Mouse (Mus musculus): ENCODE measurements around the gene Tmem184b.

Tmem184b gene

GRCm38 (mm10) chr15:79430461-79431000 is 27.2 kb upstream of the Tmem184b start:
- no peak for DNase-seq (ENCODE audit: low spot score in 2 of 2)

- DNase-seq (ENCODE audit: low spot score in 2 of 2): no peak
Observed at GRCm38 (mm10) chr15:79429994-79430393, 26.6 kb upstream of the Tmem184b start.

- DNase-seq (ENCODE audit: low spot score in 2 of 2): no peak
Observed at GRCm38 (mm10) chr15:79429527-79429926, 26.2 kb upstream of the Tmem184b start.

GRCm38 (mm10) chr15:79428616-79429015 is 25.2 kb upstream of the Tmem184b start:
- DNase-seq (ENCODE audit: low spot score in 2 of 2): no peak

- no peak for DNase-seq (ENCODE audit: low spot score in 2 of 2)
Observed at GRCm38 (mm10) chr15:79427516-79427915, 24.1 kb upstream of the Tmem184b start.

GRCm38 (mm10) chr15:79425516-79425915 is 22.1 kb upstream of the Tmem184b start:
- DNase-seq (ENCODE audit: low spot score in 2 of 2): no peak

GRCm38 (mm10) chr15:79424602-79425001 is 21.2 kb upstream of the Tmem184b start:
- no peak for DNase-seq (ENCODE audit: low spot score in 2 of 2)

GRCm38 (mm10) chr15:79422715-79423243 is 19.4 kb upstream of the Tmem184b start:
- no peak for DNase-seq (ENCODE audit: low spot score in 2 of 2)

- no peak for DNase-seq (ENCODE audit: low spot score in 2 of 2)
Observed at GRCm38 (mm10) chr15:79418677-79419076, 15.3 kb upstream of the Tmem184b start.

- DNase-seq (ENCODE audit: low spot score in 2 of 2): no peak
Observed at GRCm38 (mm10) chr15:79418265-79418664, 14.9 kb upstream of the Tmem184b start.

GRCm38 (mm10) chr15:79417379-79417778 is 14.0 kb upstream of the Tmem184b start:
- no peak for DNase-seq (ENCODE audit: low spot score in 2 of 2)

GRCm38 (mm10) chr15:79416460-79417085 is 13.2 kb upstream of the Tmem184b start:
- no peak for DNase-seq (ENCODE audit: low spot score in 2 of 2)

- DNase-seq (ENCODE audit: low spot score in 2 of 2): no peak
Observed at GRCm38 (mm10) chr15:79414513-79414912, 11.1 kb upstream of the Tmem184b start.

- DNase-seq (ENCODE audit: low spot score in 2 of 2): no peak
Observed at GRCm38 (mm10) chr15:79413802-79414201, 10.4 kb upstream of the Tmem184b start.

GRCm38 (mm10) chr15:79413201-79413600 is 9.8 kb upstream of the Tmem184b start:
- DNase-seq (ENCODE audit: low spot score in 2 of 2): no peak

- no peak for DNase-seq (ENCODE audit: low spot score in 2 of 2)
Observed at GRCm38 (mm10) chr15:79411363-79412065, 8.1 kb upstream of the Tmem184b start.

- no peak for DNase-seq (ENCODE audit: low spot score in 2 of 2)
Observed at GRCm38 (mm10) chr15:79409077-79409573, 5.8 kb upstream of the Tmem184b start.

- DNase-seq (ENCODE audit: low spot score in 2 of 2): no peak
Observed at GRCm38 (mm10) chr15:79406564-79406963, 3.2 kb upstream of the Tmem184b start.

- no peak for DNase-seq (ENCODE audit: low spot score in 2 of 2)
Observed at GRCm38 (mm10) chr15:79404277-79404676, 908 bp upstream of the Tmem184b start.

- DNase-seq (ENCODE audit: low spot score in 2 of 2): no peak
Observed at GRCm38 (mm10) chr15:79403763-79404210, 418 bp upstream of the Tmem184b start.

GRCm38 (mm10) chr15:79402176-79402575 is 1.2 kb downstream of the Tmem184b start:
- DNase-seq (ENCODE audit: low spot score in 2 of 2): peak in 1 of 2 experiments; percentile 20

GRCm38 (mm10) chr15:79400975-79401365 is 2.4 kb downstream of the Tmem184b start:
- no peak for DNase-seq (ENCODE audit: low spot score in 2 of 2)
